Mouse (Mus musculus) myocyte (in vitro differentiated cells): ENCODE results near the gene Mmp11.

Source experiments
- CEBPB ChIP-seq: IDR thresholded peaks from 2 replicates; pipeline ENCODE4 v1.6.1; 2011; ENCODE audit warnings: mild to moderate bottlenecking, moderate library complexity; ENCODE audit not compliant: poor library complexity, insufficient read depth, severe bottlenecking
- E2F4 ChIP-seq: IDR thresholded peaks from one replicate; pipeline ENCODE4 v1.6.1; 2011; ENCODE audit warnings: mild to moderate bottlenecking, control low read depth, moderate library complexity; ENCODE audit not compliant: insufficient read depth
- MAX ChIP-seq: IDR thresholded peaks from one replicate; pipeline ENCODE4 v1.6.1; 2011; ENCODE audit warnings: low read depth, mild to moderate bottlenecking, control low read depth
- MYOG ChIP-seq, 3 experiments: IDR thresholded peaks; one replicate each; pipeline ENCODE4 v1.6.1; 2011; ENCODE audit warnings: control low read depth in 2 of 3, low read depth in 2 of 3, mild to moderate bottlenecking in 2 of 3; ENCODE audit not compliant: insufficient read length in 2 of 3, control insufficient read depth in 1 of 3, insufficient read depth in 1 of 3
- POLR2A ChIP-seq: IDR thresholded peaks from one replicate; pipeline ENCODE4 v1.6.1; 2011; ENCODE audit warnings: low read depth, mild to moderate bottlenecking, control low read depth, moderate library complexity; ENCODE audit not compliant: insufficient read length
- POLR2AphosphoS2 ChIP-seq: IDR thresholded peaks from one replicate; pipeline ENCODE4 v1.6.1; 2011; ENCODE audit warnings: low read depth, control low read depth; ENCODE audit not compliant: insufficient read length
- SRF ChIP-seq: IDR thresholded peaks from one replicate; pipeline ENCODE4 v1.6.1; 2011; ENCODE audit warnings: low read depth; ENCODE audit not compliant: control insufficient read depth, insufficient read length
- TCF12 ChIP-seq: IDR thresholded peaks from one replicate; pipeline ENCODE4 v1.6.1; 2011; ENCODE audit warnings: mild to moderate bottlenecking, control low read depth; ENCODE audit not compliant: poor library complexity, insufficient read depth, severe bottlenecking
- USF1 ChIP-seq: IDR thresholded peaks from one replicate; pipeline ENCODE4 v1.6.1; 2011; ENCODE audit warnings: low read depth, mild to moderate bottlenecking, control low read depth, moderate library complexity

DNA sequence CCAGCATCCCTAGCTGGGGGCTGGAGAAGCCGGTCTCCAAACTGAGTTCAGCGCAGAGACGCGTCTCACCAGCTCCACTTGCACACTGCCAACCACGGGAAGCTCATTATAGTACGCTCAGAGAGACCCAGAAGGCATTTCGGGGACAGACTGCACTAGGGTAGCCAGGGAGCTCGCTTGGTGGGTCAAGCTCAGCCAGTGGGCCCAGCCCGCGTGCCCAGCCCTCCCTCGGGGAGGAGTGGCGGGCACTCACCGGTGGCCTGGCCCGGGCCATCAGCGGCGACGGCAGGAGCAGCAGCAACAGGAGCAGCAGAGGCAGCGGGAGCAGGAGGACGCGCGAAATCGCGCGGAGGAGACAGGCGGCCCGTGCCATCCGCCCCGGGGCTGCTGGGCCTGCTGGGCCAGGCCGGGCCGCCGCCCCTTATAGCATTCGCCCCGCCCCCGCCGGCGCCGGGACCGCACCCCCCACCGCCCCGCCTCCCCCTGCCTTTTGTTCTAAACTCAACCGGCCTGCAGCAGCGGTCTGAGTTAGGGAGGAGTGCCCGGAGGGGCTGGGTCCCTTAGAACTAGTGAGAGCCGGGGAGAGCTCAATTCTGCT lies 4.1 kb downstream of the Mmp11 start:
- TF ChIP-seq POLR2A (peak; percentile 98), MAX (no peak), USF1 (no peak), POLR2AphosphoS2 (peak; percentile 98), E2F4 (no peak), TCF12 (no peak), MYOG (IDR thresholded peaks at IDR 0.05; ENCODE audit: control insufficient read depth in 1 of 3, insufficient read depth in 1 of 3, insufficient read length in 2 of 3, low read depth in 2 of 3) (no peak), CEBPB (no peak), SRF (no peak)
